Mouse (Mus musculus): Measurements from ENCODE around the gene Hdac9.

Hdac9 gene

DNA sequence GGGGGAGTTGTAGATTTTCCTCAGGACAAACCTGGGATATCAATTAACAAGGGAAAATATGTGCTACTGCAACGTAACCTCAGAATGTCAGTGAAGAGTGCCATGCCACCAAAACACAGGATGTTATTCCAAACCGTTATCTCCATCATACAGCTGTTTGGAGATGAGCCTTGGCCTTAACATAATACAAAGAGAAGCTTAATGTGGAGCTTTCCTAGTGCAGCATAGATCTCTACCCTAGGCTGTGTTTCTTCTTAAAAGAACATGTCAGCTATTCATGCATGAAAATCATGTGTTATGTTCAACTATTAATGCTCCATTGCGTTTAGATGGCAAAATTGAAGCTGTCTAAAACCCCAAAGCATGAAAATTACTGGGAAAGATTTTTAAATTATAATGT lies 522.6 kb downstream of the Hdac9 start:
- in situ Hi-C loops (cut with MboI, MseI): loop anchor here (10.0 kb wide), 1 partner anchor 1290 kb away; no protein-coding TSS in a partner anchor

DNA sequence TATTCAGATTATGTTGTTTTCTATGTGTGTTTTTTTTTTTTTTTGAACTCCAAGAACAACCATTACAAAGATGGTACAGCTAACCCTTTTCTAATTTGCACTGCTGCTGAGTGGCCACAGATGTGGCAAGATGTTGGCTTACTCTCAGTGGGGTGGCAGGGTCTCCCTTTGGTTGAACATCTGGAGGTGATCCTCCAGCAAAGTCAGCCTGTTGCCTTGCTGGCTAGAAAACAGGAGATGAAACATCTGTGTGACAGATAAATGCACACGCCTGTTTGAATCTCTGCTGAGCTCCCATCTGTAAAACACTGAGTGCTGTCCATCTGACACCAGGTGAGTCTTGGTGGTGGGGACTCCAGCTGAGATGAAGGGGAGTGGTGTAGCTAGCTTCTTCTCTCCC lies 537.2 kb downstream of the Hdac9 start:
- in situ Hi-C loops (cut with MboI, MseI): no loop called here

DNA sequence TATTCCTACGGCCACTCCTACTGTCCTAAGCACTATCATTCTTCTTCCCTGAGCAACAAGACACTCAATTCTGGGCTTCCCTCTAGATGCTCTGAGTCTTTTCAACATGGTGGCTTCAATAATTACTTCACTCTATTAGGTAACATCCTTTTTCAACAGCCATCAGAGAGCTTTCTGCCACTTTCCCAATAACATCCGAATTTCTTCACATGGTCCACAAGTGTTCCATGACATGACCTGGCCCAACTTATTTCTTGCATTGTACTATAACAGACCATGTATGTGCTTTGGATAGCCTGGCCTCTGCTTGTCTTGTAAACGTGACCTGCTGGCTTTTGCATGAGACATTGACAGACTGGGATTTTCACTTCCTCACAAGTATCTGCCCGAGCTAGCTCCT lies 538.3 kb downstream of the Hdac9 start:
- in situ Hi-C loops (cut with MboI, MseI): no loop called here

DNA sequence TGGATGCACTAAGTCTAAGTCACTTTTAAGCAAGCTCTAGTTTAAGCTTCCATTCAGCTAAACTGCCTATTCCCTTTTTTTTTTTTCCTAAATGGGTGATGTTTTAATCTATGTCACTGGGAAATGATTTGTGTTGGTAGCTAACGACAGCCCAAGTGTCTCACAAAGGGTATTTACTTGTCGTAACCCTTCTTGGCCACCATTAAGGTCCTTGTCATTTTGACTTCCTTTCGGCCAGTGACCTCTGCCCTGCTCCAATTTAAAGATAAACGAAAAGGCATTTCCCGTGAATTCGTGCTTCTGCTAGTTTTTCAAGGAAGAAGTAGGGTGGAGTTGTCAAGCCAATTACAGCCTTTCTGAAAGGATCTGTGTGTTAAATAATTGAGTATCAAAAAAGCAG lies 565.0 kb downstream of the Hdac9 start:
- in situ Hi-C loops (cut with MboI, MseI): no loop called here

DNA sequence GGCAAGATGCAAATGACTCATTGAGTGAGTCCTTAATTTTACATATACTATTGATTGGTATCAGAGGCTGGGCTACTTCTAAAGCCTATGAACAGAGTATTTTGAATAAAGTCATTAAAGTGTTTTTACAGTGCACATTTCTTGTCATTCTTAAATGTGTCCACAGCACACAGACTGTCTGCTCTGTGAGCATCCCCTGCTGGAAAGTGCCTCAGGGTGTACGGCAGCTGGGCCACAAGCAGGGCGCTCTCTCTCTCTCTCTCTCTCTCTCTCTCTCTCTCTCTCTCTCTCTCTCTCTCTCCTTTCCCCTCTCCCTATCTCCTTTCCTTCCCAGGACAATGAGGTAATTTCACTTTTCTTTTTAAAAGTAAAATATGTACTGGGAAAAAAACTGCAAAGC lies 569.4 kb downstream of the Hdac9 start:
- in situ Hi-C loops (cut with MboI, MseI): no loop called here

- in situ Hi-C loops (cut with MboI, MseI): no loop called here
Observed at GRCm38 (mm10) chr12:34342761-34343160, 574.1 kb downstream of the Hdac9 start.

DNA sequence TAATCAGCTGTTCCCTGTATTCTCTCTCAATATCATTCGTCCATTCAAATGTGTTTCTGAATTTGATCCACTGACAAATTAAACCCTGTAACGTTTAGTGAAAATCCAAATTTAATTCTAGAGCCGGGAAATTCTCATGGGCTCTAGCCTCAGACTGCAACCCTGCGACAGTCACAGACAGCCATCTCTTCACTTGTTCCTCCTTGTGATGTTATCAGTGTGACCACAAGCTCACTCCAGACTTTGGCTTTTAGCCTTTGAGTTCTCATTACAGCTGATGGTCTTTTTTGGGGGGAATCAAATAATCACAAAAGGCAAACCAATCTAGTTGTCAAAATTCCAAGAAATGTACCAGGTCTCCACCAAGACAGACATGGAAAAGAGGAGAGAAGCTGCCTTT lies 578.0 kb downstream of the Hdac9 start:
- in situ Hi-C loops (cut with MboI, MseI): no loop called here

- in situ Hi-C loops (cut with MboI, MseI): no loop called here
Observed at GRCm38 (mm10) chr12:34334455-34335084, 582.3 kb downstream of the Hdac9 start.

GRCm38 (mm10) chr12:34332884-34333283 lies 584.0 kb downstream of the Hdac9 start:
- in situ Hi-C loops (cut with MboI, MseI): no loop called here

GRCm38 (mm10) chr12:34327111-34327510 lies 589.8 kb downstream of the Hdac9 start:
- in situ Hi-C loops (cut with MboI, MseI): no loop called here

DNA sequence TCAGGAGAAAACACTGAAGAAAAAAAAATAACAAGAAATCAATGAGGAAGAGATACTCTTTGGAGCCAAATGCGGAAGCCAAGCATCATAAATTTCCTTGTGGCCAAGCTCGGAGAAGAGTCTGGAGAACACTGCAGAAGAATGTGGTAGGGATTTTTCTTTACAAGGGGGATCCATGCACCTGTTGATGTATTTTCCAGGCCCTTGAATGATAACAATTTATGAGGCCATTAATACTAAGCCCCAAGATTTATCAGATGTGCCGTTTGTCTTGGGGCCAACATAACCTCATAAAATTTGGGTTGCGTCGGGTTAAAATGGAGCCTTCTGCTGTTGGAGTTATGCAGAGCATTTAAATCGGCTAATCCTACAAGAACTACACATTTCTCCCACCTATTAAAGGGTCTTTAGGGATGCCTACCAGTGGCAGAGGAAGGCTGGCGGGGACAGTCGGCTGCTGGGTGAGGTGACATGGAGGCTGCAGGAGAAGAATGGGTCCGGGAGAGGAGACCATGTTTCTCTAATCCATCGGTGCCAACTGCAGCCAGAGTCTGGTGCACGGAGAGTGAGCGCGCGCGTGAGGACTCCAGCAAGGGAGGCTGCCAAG lies 604.7 kb downstream of the Hdac9 start:
- in situ Hi-C loops (cut with MboI, MseI): no loop called here

GRCm38 (mm10) chr12:34305453-34305852 lies 611.4 kb downstream of the Hdac9 start:
- in situ Hi-C loops (cut with MboI, MseI): no loop called here

GRCm38 (mm10) chr12:34292346-34292745 lies 624.5 kb downstream of the Hdac9 start:
- in situ Hi-C loops (cut with MboI, MseI): no loop called here

- in situ Hi-C loops (cut with MboI, MseI): loop anchor here (10.0 kb wide), 1 partner anchor 1832 kb away; no protein-coding TSS in a partner anchor
Observed at GRCm38 (mm10) chr12:34287218-34287617, 629.7 kb downstream of the Hdac9 start.

DNA sequence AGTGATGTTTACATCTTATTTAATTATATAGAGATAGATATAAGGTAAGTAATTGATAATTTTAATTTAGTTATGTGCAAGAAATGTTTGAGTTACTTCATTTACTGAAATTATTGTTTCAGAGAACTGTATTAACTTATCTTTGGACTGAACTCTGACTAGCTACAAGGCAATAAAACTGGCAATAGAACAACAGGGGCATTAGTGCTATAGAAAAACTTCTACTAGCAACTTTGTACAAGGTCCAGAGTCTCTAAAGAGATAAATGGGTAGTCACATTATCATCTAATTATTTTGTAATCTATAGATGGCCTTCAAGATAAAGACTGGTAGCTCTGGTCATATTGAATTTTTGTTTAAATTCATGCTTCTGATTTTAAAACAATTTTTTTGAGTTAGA lies 632.0 kb downstream of the Hdac9 start:
- in situ Hi-C loops (cut with MboI, MseI): loop anchor here (10.0 kb wide), 1 partner anchor 1830 kb away; no protein-coding TSS in a partner anchor

DNA sequence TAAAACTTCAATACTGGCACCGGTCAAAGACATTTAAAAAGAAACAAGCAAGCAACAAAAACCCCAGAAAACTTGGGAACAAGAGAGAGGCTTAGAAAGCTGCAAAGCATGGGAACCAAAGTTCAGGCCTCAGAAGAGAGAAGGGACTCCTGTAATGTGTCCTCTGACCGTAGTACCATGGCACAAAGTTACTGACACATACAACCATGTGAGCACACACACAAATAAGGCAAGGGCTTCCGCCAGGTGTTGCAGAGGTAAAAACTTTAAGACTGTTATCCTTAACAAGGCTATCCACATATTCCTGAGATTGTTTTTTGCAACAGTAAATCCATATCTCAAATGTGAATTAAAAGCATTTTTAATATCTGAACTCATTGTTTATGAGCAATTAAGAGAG lies 632.5 kb downstream of the Hdac9 start:
- in situ Hi-C loops (cut with MboI, MseI): loop anchor here (10.0 kb wide), 1 partner anchor 1830 kb away; no protein-coding TSS in a partner anchor

DNA sequence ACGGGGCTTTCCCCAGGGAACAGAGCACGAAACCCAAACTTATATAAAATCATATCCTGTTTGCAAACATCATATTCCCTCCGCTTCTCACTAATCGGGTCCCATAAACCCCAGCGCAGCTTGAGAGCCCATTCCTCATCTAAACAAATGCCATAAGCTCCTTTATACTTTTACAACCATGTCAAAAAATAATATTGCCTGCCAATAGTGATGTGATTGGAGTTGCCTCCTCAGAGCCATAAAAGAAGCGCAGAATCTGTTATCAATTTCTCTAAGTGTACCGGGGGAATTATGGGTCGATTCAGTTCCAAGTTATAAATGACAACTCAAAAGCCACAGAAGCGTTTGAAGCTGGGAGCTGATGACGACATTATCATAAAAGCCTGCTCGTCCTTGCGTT lies 638.1 kb downstream of the Hdac9 start:
- in situ Hi-C loops (cut with MboI, MseI): loop anchor here (10.0 kb wide), 1 partner anchor 676 kb away; no protein-coding TSS in a partner anchor

DNA sequence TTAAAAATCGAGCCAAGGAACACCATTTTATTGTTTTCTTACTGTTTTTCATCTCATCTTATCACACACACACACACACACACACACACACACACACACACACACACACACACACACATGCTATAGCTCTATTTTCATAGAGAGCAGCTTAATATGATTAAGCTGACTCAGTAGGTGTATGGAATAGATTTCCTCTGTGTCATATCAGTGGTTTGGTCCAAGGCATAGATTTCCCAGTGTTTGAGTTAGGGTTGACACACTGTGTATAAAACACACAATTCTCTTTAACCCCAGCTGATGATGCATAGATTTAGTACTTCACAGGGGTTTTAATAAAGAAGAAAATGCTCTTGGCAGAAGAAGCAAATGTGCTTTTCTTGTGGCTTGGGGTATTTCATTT lies 643.1 kb downstream of the Hdac9 start:
- in situ Hi-C loops (cut with MboI, MseI): loop anchor here (10.0 kb wide), 1 partner anchor 681 kb away; no protein-coding TSS in a partner anchor

DNA sequence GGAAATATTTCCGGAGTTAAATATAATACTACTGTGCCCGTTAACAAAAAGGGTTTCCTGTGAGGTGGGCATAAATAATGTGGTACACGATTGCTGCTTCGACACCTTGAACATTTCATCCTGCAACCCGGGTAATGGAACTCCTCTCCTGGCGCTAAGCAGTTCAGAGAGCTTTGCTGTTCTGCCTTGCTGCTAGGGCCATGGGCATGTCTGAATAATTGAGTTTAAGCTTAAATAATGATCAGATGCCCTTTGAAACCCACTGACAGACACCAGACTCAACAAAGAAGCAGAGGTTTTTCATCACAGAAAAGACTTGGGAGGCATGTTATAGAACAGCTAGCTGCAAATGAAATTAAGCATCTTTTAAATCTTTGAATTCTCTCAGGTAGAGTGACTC lies 646.8 kb downstream of the Hdac9 start:
- in situ Hi-C loops (cut with MboI, MseI): loop anchor here (10.0 kb wide), 1 partner anchor 685 kb away; no protein-coding TSS in a partner anchor

DNA sequence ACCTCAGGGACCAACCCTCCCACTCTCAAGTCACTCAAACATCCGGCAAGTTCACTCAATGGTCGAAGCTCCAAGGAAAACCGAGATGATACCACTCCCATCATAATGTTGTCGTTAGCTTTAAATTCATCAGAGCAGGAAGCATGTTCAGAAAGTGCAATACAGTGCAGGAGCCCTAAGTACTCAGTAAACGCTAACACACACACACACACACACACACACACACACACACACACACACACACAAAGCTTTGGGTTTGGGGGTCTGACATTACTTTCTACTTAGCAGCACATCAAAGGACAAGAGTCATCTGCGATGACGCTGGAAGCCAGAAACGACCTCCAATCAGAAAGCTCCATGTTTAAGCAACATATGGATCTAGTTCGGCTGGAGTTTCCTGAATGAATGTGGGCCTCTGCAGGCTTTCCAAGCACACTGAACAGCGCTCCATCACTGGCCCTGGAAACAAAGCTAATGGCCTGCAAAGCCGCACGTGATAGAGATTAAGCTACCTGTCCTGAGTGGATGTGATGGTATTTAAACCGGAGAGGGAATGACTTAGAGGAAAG lies 647.3 kb downstream of the Hdac9 start:
- in situ Hi-C loops (cut with MboI, MseI): loop anchor here (10.0 kb wide), 1 partner anchor 685 kb away; no protein-coding TSS in a partner anchor

- in situ Hi-C loops (cut with MboI, MseI): no loop called here
Observed at GRCm38 (mm10) chr12:34259651-34260050, 657.2 kb downstream of the Hdac9 start.

DNA sequence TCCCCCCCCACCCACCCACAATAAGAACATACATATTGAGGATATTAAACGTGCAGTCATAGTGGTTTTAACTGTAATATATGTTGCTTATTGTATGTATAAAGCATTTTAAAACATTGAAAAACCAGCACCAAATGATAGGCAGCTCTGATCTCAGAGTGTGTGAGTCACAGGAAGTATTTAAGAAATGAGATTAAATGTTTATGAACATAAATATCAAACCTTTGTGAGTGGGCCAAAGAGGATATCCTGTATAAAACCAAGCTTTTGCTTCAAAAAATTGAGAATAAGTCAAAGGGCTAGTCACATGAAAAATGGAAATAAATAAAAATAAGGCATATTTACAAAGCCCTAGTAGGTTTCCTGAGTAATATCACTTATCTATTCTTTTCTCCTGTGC lies 667.7 kb downstream of the Hdac9 start:
- in situ Hi-C loops (cut with MboI, MseI): no loop called here

Measured in T-helper 2 cell (primary cell).